Mouse (Mus musculus): ENCODE data around the gene Pla2g1b. TPM values are rescaled to one million over a fixed set of nuclear protein-coding genes. Genes with fewer than 3 reads are reported as not detected.

The Pla2g1b gene
- polyA plus RNA-seq (2012; ENCODE audit: low replicate concordance) = 1.6 TPM in 1 of 2 replicates, not detected in the other

DNA sequence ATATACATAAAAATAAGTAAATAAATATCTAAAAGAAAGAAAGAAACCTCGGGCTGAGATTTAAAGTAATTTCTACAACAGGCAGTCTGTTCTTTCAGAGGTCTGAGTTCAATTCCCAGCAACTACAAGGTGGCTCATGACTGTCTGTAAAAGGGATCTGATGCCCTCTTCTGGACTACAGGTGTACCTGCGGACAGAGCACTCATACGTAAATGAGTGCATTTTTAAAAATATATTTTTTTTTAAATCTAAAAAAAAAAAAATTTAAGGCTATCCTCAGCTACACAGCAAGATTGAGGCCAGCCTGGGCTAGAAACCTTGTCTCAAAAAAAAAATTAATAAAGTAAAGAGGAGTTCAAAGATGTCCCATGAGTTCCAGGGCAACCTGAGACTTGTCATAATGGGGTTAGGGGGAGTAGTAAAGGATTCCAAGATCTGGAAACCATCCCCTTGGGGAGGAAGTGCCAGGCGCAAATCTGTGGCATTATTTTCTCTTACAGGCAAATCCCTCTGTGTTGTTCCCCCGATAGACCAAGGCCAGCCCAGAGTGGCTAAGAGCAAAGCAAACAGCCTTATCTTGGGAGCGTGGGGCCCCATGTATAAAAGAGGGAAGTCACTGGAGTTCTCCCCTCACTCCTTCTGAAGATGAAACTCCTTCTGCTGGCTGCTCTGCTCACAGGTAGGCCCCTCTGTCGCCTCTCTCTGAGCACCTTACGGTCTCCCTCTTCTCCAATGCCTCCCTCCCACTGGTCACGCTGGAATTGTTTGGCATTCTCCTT is at the start of gene Pla2g1b:
Gene Pla2g1b, plus strand, starts transcription at position 621 of the 779 bp plus-strand sequence.

GRCm38 (mm10) chr5:115429359-115430186 is 36.5 kb upstream of the Pla2g1b start, which contains the start of gene Msi1:
TSS of gene Msi1 (plus strand) at chr5:115429599.

DNA sequence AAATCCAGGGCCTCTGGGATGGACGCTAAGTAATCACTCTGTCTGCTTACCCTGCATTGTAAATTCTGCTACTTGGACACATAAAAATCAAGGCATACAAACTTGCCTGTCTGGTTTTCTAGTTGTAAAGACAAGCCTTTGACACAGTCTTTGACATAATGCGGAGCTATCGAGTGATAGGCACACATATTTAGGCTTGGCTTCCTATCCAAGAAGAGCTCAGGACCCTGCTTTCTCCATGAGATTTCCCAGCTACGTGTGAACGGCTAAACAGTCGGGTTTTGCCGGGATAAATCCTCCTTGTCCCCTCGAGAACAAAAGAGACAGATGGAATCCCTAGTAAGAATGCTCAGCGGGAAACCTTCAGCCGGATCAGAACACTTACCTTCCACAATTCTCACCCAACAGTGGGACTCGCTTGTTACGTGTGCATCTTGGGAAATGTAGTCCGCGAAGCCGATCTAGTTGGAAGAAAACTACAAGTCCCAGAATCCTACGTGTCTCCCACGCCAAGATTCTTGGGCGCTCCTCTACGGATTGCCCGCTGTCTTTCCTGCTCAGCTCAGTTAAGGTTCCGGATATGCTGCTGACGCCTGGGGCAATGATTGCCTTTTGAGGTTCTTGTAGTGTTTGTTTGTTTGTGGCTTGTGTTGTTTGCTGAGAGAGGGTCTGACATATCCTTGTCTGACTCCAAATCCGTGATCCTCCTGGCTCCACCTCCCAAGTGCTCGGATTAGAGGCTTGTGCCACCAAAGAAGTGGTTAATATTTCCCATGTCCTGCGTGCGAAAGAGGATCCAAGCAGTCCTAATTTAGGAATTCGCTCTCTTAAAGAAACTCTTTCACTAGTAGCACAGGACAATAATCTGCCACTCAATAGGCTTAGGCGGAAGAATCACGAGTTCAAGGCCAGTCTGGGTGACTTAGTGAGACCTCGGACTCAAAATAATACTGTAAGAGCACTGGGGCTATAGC is 18.2 kb downstream of the Pla2g1b start, which contains the start of gene Sirt4:
Gene Sirt4, minus strand, starts transcription at position 779 of the 974 bp plus-strand sequence.

GRCm38 (mm10) chr5:115506454-115507201 is 40.6 kb downstream of the Pla2g1b start, which contains the start of gene Pxn:
TSS of gene Pxn (plus strand) at chr5:115506676.

Other genes starting within 250 kb of the Pla2g1b start
- 22.5 and 45.5 TPM in 2 replicates for gene Pop5, start 230.4 kb upstream of the Pla2g1b start, polyA plus RNA-seq (2012; ENCODE audit: low replicate concordance)
- 159 and 396 TPM in 2 replicates for gene Rnf10, start 193.4 kb upstream of the Pla2g1b start, polyA plus RNA-seq (2012; ENCODE audit: low replicate concordance)
- 10.7 and 17.7 TPM in 2 replicates for gene Coq5, start 186.6 kb upstream of the Pla2g1b start, polyA plus RNA-seq (2012; ENCODE audit: low replicate concordance)
- gene Dynll1, start 165.3 kb upstream of the Pla2g1b start, polyA plus RNA-seq (2012; ENCODE audit: low replicate concordance) = 58.0 and 209 TPM in 2 replicates
- gene Srsf9, start 139.1 kb upstream of the Pla2g1b start, polyA plus RNA-seq (2012; ENCODE audit: low replicate concordance) = 58.2 and 96.4 TPM in 2 replicates
- 6.3 and 7.5 TPM in 2 replicates for gene Gatc, start 125.1 kb upstream of the Pla2g1b start, polyA plus RNA-seq (2012; ENCODE audit: low replicate concordance)
- gene Triap1, start 125.0 kb upstream of the Pla2g1b start, polyA plus RNA-seq (2012; ENCODE audit: low replicate concordance) = 3.8 and 6.0 TPM in 2 replicates
- gene Cox6a1, start 117.3 kb upstream of the Pla2g1b start, polyA plus RNA-seq (2012; ENCODE audit: low replicate concordance) = 1,125 and 1,487 TPM in 2 replicates
- gene Msi1, start 36.7 kb upstream of the Pla2g1b start, polyA plus RNA-seq (2012; ENCODE audit: low replicate concordance) = 3.5 and 17.8 TPM in 2 replicates
- 6.8 and 11.5 TPM in 2 replicates for gene Sirt4, start 18.5 kb downstream of the Pla2g1b start, polyA plus RNA-seq (2012; ENCODE audit: low replicate concordance)
- gene Pxn, start 40.4 kb downstream of the Pla2g1b start, polyA plus RNA-seq (2012; ENCODE audit: low replicate concordance) = 143 and 238 TPM in 2 replicates
- 322 and 907 TPM in 2 replicates for gene Rplp0, start 93.2 kb downstream of the Pla2g1b start, polyA plus RNA-seq (2012; ENCODE audit: low replicate concordance)
- gene Gcn1l1, start 99.0 kb downstream of the Pla2g1b start, polyA plus RNA-seq (2012; ENCODE audit: low replicate concordance) = 65.8 and 116 TPM in 2 replicates
- 35.3 and 70.4 TPM in 2 replicates for gene Rab35, start 165.6 kb downstream of the Pla2g1b start, polyA plus RNA-seq (2012; ENCODE audit: low replicate concordance)